Mouse (Mus musculus) CH12.LX (cell line): ENCODE measurements around the gene Supt3. TPM values are rescaled to one million over a fixed set of nuclear protein-coding genes. Genes with fewer than 3 reads are reported as not detected.
A peak's percentile ranks its signal among the peaks of the same experiment; 100 is the strongest.

Source experiments
- DNase-seq: peaks from one replicate; pipeline ENCODE4 v3.0.0-alpha.2; 2013; ENCODE audit errors: extremely low read depth
- H3K27ac ChIP-seq: 2 replicates; pipeline ENCODE4 v1.5.1; 2012; ENCODE audit warnings: low read depth, mild to moderate bottlenecking, control low read depth, moderate library complexity; ENCODE audit not compliant: insufficient read depth
- H3K27me3 ChIP-seq: replicated peaks from 2 replicates; pipeline ENCODE3; 2012; ENCODE audit warnings: inconsistent platforms
- H3K36me3 ChIP-seq, 2 experiments: replicated peaks in 1 of 2; 2 replicates each; pipeline versions ENCODE3 to v1.6.1; 2012; ENCODE audit warnings: inconsistent platforms in 1 of 2, low read length in 1 of 2, mild to moderate bottlenecking in 1 of 2, mixed read lengths in 1 of 2, moderate library complexity in 1 of 2; ENCODE audit not compliant: control insufficient read depth in 1 of 2, insufficient read depth in 1 of 2
- H3K4me1 ChIP-seq, 2 experiments: 2 replicates each; pipeline ENCODE4 v1.6.1; 2012; ENCODE audit warnings: inconsistent platforms in 1 of 2, moderate library complexity in 1 of 2; ENCODE audit not compliant: insufficient read depth in 2 of 2, control insufficient read depth in 1 of 2
- H3K4me2 ChIP-seq: 2 replicates; pipeline ENCODE4 v1.6.1; 2012; ENCODE audit warnings: low read depth, mild to moderate bottlenecking, control low read depth; ENCODE audit not compliant: poor library complexity, insufficient read depth, severe bottlenecking
- H3K4me3 ChIP-seq, 3 experiments: fragments of 150-350 bp in 1 of 3; sonication (generic) in 1 of 3; replicated peaks in 1 of 3; 2 replicates each; pipeline versions ENCODE3 to v1.5.1; 2011 to 2012; ENCODE audit warnings: low read depth in 2 of 3, low read length in 2 of 3, mild to moderate bottlenecking in 2 of 3, moderate library complexity in 2 of 3, control low read depth in 1 of 3, improper control_type of control experiment in 1 of 3, inconsistent platforms in 1 of 3, mixed read lengths in 1 of 3; ENCODE audit not compliant: poor library complexity in 1 of 3
- H3K79me2 ChIP-seq: replicated peaks from 2 replicates; pipeline ENCODE4 v1.6.1; 2012; ENCODE audit warnings: mild to moderate bottlenecking, moderate library complexity; ENCODE audit not compliant: control insufficient read depth, poor library complexity, insufficient read depth, severe bottlenecking; ENCODE audit errors: extremely low read depth
- H3K9ac ChIP-seq: 2 replicates; pipeline ENCODE4 v1.6.1; 2012; ENCODE audit warnings: low read depth, mild to moderate bottlenecking, control low read depth, moderate library complexity; ENCODE audit not compliant: insufficient read depth
- H3K9me3 ChIP-seq: replicated peaks from 2 replicates; pipeline ENCODE3; 2012; ENCODE audit warnings: low read length, inconsistent platforms, mixed read lengths
- CHD1 ChIP-seq: IDR thresholded peaks from 2 replicates; pipeline ENCODE4 v1.6.1; 2012; ENCODE audit warnings: low read depth, low read length, improper control_type of control experiment, inconsistent platforms
- CHD2 ChIP-seq: IDR thresholded peaks from 2 replicates; pipeline ENCODE4 v1.6.1; 2011; ENCODE audit warnings: low read length, improper control_type of control experiment
- CTCF ChIP-seq, 2 experiments: IDR thresholded peaks in 1 of 2; conservative IDR thresholded peaks in 1 of 2; 2 replicates each; pipeline ENCODE4 v1.5.1; 2011 to 2012; ENCODE audit warnings: low read depth in 2 of 2, low read length in 2 of 2, improper control_type of control experiment in 1 of 2, inconsistent platforms in 1 of 2, mild to moderate bottlenecking in 1 of 2, moderate library complexity in 1 of 2
- E2F4 ChIP-seq: IDR thresholded peaks from 2 replicates; pipeline ENCODE4 v1.6.1; 2011; ENCODE audit warnings: low read depth, low read length, improper control_type of control experiment; ENCODE audit not compliant: insufficient replicate concordance
- EP300 ChIP-seq: IDR thresholded peaks from 2 replicates; pipeline ENCODE4 v1.6.1; 2011; ENCODE audit warnings: low read length, improper control_type of control experiment
- ETS1 ChIP-seq: conservative IDR thresholded peaks from 2 replicates; pipeline ENCODE4 v1.6.1; 2012; ENCODE audit warnings: low read depth, mild to moderate bottlenecking, inconsistent platforms, low read length, improper control_type of control experiment, moderate library complexity
- GABPA ChIP-seq: IDR thresholded peaks from 2 replicates; pipeline ENCODE4 v1.6.1; 2012; ENCODE audit warnings: low read depth, low read length, improper control_type of control experiment, inconsistent platforms; ENCODE audit not compliant: insufficient replicate concordance
- HCFC1 ChIP-seq: IDR thresholded peaks from 2 replicates; pipeline ENCODE4 v1.6.1; 2012; ENCODE audit warnings: low read depth, mild to moderate bottlenecking, inconsistent platforms, low read length, improper control_type of control experiment
- IRF4 ChIP-seq: IDR thresholded peaks from 2 replicates; pipeline ENCODE4 v1.6.1; 2014; ENCODE audit warnings: low read depth, mild to moderate bottlenecking, inconsistent platforms, low read length, improper control_type of control experiment
- JUN ChIP-seq: IDR thresholded peaks from 2 replicates; pipeline ENCODE4 v1.6.1; 2011; ENCODE audit warnings: low read depth, mild to moderate bottlenecking, low read length, improper control_type of control experiment, moderate library complexity; ENCODE audit not compliant: insufficient read depth
- KAT2A ChIP-seq: IDR thresholded peaks from 2 replicates; pipeline ENCODE4 v1.6.1; 2012; ENCODE audit warnings: low read length, improper control_type of control experiment, inconsistent platforms; ENCODE audit not compliant: insufficient replicate concordance
- MAX ChIP-seq: IDR thresholded peaks from 2 replicates; pipeline ENCODE4 v1.6.1; 2011; ENCODE audit warnings: low read length, improper control_type of control experiment
- MAZ ChIP-seq: IDR thresholded peaks from 2 replicates; pipeline ENCODE4 v1.6.1; 2012; ENCODE audit warnings: low read depth, mild to moderate bottlenecking, inconsistent platforms, low read length, improper control_type of control experiment, moderate library complexity
- MEF2A ChIP-seq: IDR thresholded peaks from 2 replicates; pipeline ENCODE4 v1.6.1; 2014; ENCODE audit warnings: low read depth, mild to moderate bottlenecking, inconsistent platforms, low read length, improper control_type of control experiment, borderline replicate concordance
- MXI1 ChIP-seq: IDR thresholded peaks from 2 replicates; pipeline ENCODE4 v1.6.1; 2011; ENCODE audit warnings: mild to moderate bottlenecking, low read depth, low read length, improper control_type of control experiment
- POLR2A ChIP-seq: IDR thresholded peaks from 2 replicates; pipeline ENCODE4 v1.6.1; 2011; ENCODE audit warnings: low read depth, mild to moderate bottlenecking, improper control_type of control experiment, low read length
- RAD21 ChIP-seq: IDR thresholded peaks from 2 replicates; pipeline ENCODE4 v1.6.1; 2011; ENCODE audit warnings: low read depth, mild to moderate bottlenecking, low read length, improper control_type of control experiment, moderate library complexity
- SIN3A ChIP-seq: IDR thresholded peaks from 2 replicates; pipeline ENCODE4 v1.6.1; 2012; ENCODE audit warnings: low read length, improper control_type of control experiment, inconsistent platforms
- SMC3 ChIP-seq: IDR thresholded peaks from 2 replicates; pipeline ENCODE4 v1.6.1; 2011; ENCODE audit warnings: low read depth, low read length, improper control_type of control experiment
- TBP ChIP-seq: conservative IDR thresholded peaks from 2 replicates; pipeline ENCODE4 v1.6.1; 2011; ENCODE audit warnings: low read depth, low read length, improper control_type of control experiment
- TCF12 ChIP-seq: IDR thresholded peaks from 2 replicates; pipeline ENCODE4 v1.6.1; 2014; ENCODE audit warnings: low read depth, mild to moderate bottlenecking, inconsistent platforms, low read length, improper control_type of control experiment
- UBTF ChIP-seq: IDR thresholded peaks from 2 replicates; pipeline ENCODE4 v1.6.1; 2012; ENCODE audit warnings: low read depth, mild to moderate bottlenecking, inconsistent platforms, low read length, improper control_type of control experiment, moderate library complexity
- ZKSCAN1 ChIP-seq: IDR thresholded peaks from 2 replicates; pipeline ENCODE4 v1.6.1; 2012; ENCODE audit warnings: low read depth, inconsistent platforms, low read length, improper control_type of control experiment, borderline replicate concordance
- ZNF384 ChIP-seq: IDR thresholded peaks from 2 replicates; pipeline ENCODE4 v1.6.1; 2012; ENCODE audit warnings: low read depth, low read length, improper control_type of control experiment, inconsistent platforms
- dilution Hi-C: fragments of 300-500 bp; cut with MboI; formaldehyde crosslinking; loops from 2 replicates; pipeline ENCODE4 v1.14.3; 2020; ENCODE audit warnings: low sequenced_read_pairs; ENCODE audit not compliant: extremely low pct_unique_long_range_greater_than_20kb, extremely low pct_ligation_motif_present
- in situ Hi-C: fragments of 300-500 bp; cut with MboI; formaldehyde crosslinking; loops from 3 replicates; pipeline ENCODE4 v1.14.3; 2019; ENCODE audit warnings: low sequenced_read_pairs, low pct_ligation_motif_present, low pct_unique_long_range_greater_than_20kb, mixed read lengths
- polyA plus RNA-seq: library from polyadenylated mRNA; unstranded; fragments of >175 nt; gene quantifications from 2 replicates; pipeline ENCODE4 v1.2.1, GENCODE M21; 2012; ENCODE audit warnings: low read depth; ENCODE audit not compliant: insufficient read length
- total RNA-seq, 2 experiments: library from RNA; depleted of rRNA; stranded (reverse); fragments of 300-350 nt in 1 of 2; fragments of >200 nt in 1 of 2; gene quantifications; 2 replicates each; pipeline ENCODE4 v1.2.3; 2012 to 2014

The Supt3 gene
- total and polyA plus RNA-seq, 3 experiments: 8.3 to 22.7 (median 13.1) TPM

- peaks cover 12% of the 10 kb centered on the region for H3K27me3 ChIP-seq
Measured at GRCm38 (mm10) chr17:44738121-44738637, 38.8 kb upstream of the Supt3 start.

GRCm38 (mm10) chr17:44742246-44742645 is 34.7 kb upstream of the Supt3 start:
- Histone ChIP-seq H3K79me2 (no peaks in the 10 kb centered on the region), H3K9ac (no peak overlapping the region), H3K4me2 (no peak overlapping the region), H3K36me3 (no peaks in the 10 kb centered on the region), H3K4me1 (peaks cover 6 to 8% of the 10 kb centered on the region in 2 experiments; a peak in 2 of 4 replicates), H3K9me3 (no peaks in the 10 kb centered on the region), H3K27ac (no peak overlapping the region), H3K4me3 (no peak overlapping the region), H3K27me3 (peaks cover 2% of the 10 kb centered on the region)
- in situ Hi-C loops (loop anchor here (25.0 kb wide), 2 partner anchors 480 to 645 kb away; no protein-coding TSS in a partner anchor), dilution Hi-C loops (no loop called here)
- DNase-seq: no peak
- peak; percentile 55 for TF ChIP-seq ETS1
- peak; percentile 83; the same call in 1 of the 2 replicates for TF ChIP-seq MEF2A
- TF ChIP-seq TCF12: 0 out of 2 replicates have a peak, but pooled peaks have one; percentile 23
- peak in 1 of 2 experiments; percentile 45; a peak in 2 of 4 replicates for TF ChIP-seq CTCF (conservative IDR thresholded peaks at IDR 0.05 in 1 of 2, IDR thresholded peaks at IDR 0.05 in 1 of 2; ENCODE audit: low read depth in 2 of 2, low read length in 2 of 2)
- peak; percentile 22; the same call in 1 of the 2 replicates for TF ChIP-seq SMC3
- TF ChIP-seq IRF4: 0 out of 2 replicates have a peak, but pooled peaks have one; percentile 17
- TF ChIP-seq RAD21: peak; percentile 22
- no peak for TF ChIP-seq E2F4
- peak; percentile 71 for TF ChIP-seq JUN
- no peak for TF ChIP-seq UBTF

More at GRCm38 (mm10) chr17:44738121-44738637, 38.8 kb upstream of the Supt3 start:
- no peak for DNase-seq
- H3K27ac ChIP-seq: no peak overlapping the region
- dilution Hi-C loops: no loop called here
- in situ Hi-C loops: loop anchor here (10.0 to 25.0 kb wide), 4 partner anchors 273 to 649 kb away; no protein-coding TSS in a partner anchor
- H3K36me3 ChIP-seq: no peaks in the 10 kb centered on the region
- H3K4me3 ChIP-seq: no peak overlapping the region
- H3K79me2 ChIP-seq: no peaks in the 10 kb centered on the region
- H3K4me2 ChIP-seq: no peak overlapping the region
- no peak overlapping the region for H3K9ac ChIP-seq
- TF ChIP-seq SMC3: no peak
- TF ChIP-seq TBP: no peak
- no peak for TF ChIP-seq JUN
- TF ChIP-seq KAT2A: no peak
- TF ChIP-seq HCFC1: no peak
- TF ChIP-seq ZKSCAN1: no peak
- TF ChIP-seq POLR2A: no peak
- no peak for TF ChIP-seq SIN3A
- no peak for TF ChIP-seq MAZ
- no peak for TF ChIP-seq MXI1
- no peak for TF ChIP-seq EP300
- no peak for TF ChIP-seq ETS1
- no peak for TF ChIP-seq CHD2
- no peak for TF ChIP-seq GABPA
- TF ChIP-seq UBTF: no peak
- TF ChIP-seq CHD1: no peak
- no peak for TF ChIP-seq MAX
- no peak for TF ChIP-seq ZNF384
- no peak for TF ChIP-seq MEF2A
- TF ChIP-seq, all 38 proteins: peak for 0
- Histone ChIP-seq H3K9me3 (peaks cover 8% of the 10 kb centered on the region), H3K4me1 (peaks cover 6 to 10% of the 10 kb centered on the region in 2 experiments)
